Mouse (Mus musculus) kidney, adult 2 months (tissue): ENCODE results near the gene Samhd1. TPM values are rescaled to one million over a fixed set of nuclear protein-coding genes. Genes with fewer than 3 reads are reported as not detected.

ENCODE experiments used
- DNase-seq: peaks from one replicate; pipeline ENCODE4 v3.0.0; 2021
- H3K27ac ChIP-seq: fragments of 200-500 bp; 2 replicates; pipeline ENCODE4 v1.5.1; 2012; ENCODE audit warnings: low read depth, low read length, control low read depth, inconsistent platforms; ENCODE audit not compliant: insufficient read depth
- H3K27me3 ChIP-seq: fragments of 200-500 bp; replicated peaks from 2 replicates; pipeline ENCODE4 v1.6.1; 2012; ENCODE audit warnings: mild to moderate bottlenecking, moderate library complexity, low read length, inconsistent platforms; ENCODE audit not compliant: control insufficient read depth, insufficient read depth
- H3K36me3 ChIP-seq: fragments of 200-500 bp; 2 replicates; pipeline ENCODE4 v1.6.1; 2012; ENCODE audit warnings: mild to moderate bottlenecking, moderate library complexity, low read length, inconsistent platforms; ENCODE audit not compliant: control insufficient read depth, insufficient read depth
- H3K4me1 ChIP-seq: fragments of 200-500 bp; 2 replicates; pipeline ENCODE4 v1.6.1; 2011; ENCODE audit warnings: low read length; ENCODE audit not compliant: control insufficient read depth, insufficient read depth
- H3K4me3 ChIP-seq: fragments of 200-500 bp; 2 replicates; pipeline ENCODE4 v1.5.1; 2011; ENCODE audit warnings: mild to moderate bottlenecking, low read depth, low read length, control low read depth; ENCODE audit not compliant: insufficient read depth
- CTCF ChIP-seq: fragments of 200-500 bp; conservative IDR thresholded peaks from 2 replicates; pipeline ENCODE4 v1.5.1; 2011; ENCODE audit warnings: low read depth, mild to moderate bottlenecking, control low read depth, low read length, moderate library complexity, mixed read lengths; ENCODE audit not compliant: insufficient read depth, insufficient read length
- POLR2A ChIP-seq: fragments of 200-500 bp; IDR thresholded peaks from one replicate; pipeline ENCODE4 v1.6.1; 2011; ENCODE audit warnings: low read depth, low read length, control low read depth
- WGBS: fragments of 180-500 bp; shearing (Covaris S2); methylation state at CpG from one replicate; pipeline ENCODE4 v1.1.7; 2018; 5-methylcytosine and 5-hydroxymethylcytosine counted together
- polyA plus RNA-seq: library from polyadenylated mRNA; depleted of rRNA; stranded (reverse); fragments of >200 nt; gene quantifications from 2 replicates; pipeline ENCODE4 v1.2.3, GENCODE M21; 2012

Gene Samhd1
- polyA plus RNA-seq, 1 experiment = 23.5 TPM

DNA sequence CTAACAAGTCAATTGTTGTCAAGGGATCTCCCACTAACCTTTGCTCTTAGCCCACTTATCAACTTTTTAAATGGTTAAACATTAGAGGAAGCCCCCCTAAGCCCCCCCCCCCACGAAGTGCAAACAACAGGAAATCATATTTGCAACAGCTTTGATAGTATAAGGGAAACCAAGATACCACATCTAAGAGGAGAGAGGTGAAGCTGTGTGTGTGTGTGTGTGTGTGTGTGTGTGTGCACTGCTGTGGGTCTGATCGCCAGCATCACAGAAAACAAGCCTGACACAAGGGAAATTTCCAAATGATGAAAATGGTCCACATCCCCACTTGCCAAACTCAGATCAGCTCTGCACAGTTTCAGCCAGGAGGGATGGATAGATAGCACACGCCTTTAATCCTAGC lies 16.0 kb downstream of the Samhd1 start:
- Histone ChIP-seq H3K27ac (no peak overlapping the region), H3K36me3 (0 out of 2 replicates have a peak, but pooled peaks cover 1% of the 10 kb centered on the region), H3K27me3 (no peaks in the 10 kb centered on the region), H3K4me1 (no peaks in the 10 kb centered on the region), H3K4me3 (no peak overlapping the region)
- DNase-seq = no peak
- 58% methylated on average over 3 of the region's 3 CpGs for WGBS
- no peak for TF ChIP-seq POLR2A
- TF ChIP-seq CTCF = no peak

DNA sequence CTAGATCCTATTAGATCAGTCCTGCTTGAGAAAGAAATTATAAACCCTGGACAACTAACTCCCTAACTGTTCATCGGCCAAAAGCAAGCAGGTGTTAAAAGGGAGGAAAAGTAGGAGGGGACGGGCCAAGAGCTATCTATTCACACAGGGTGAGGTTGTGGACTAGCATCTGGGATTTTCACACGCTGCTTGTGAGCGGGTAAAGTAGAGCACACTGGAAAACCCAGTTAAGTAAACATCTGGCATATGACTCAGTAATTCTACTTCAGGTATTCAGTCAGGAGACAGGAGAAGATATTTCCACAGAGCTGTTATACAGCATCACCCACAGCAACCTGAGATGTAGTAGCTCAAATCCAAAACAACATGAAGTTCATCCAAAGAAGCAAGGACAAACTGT lies 16.5 kb downstream of the Samhd1 start:
- H3K4me1 ChIP-seq = no peaks in the 10 kb centered on the region
- H3K36me3 ChIP-seq = 0 out of 2 replicates have a peak, but pooled peaks cover 1% of the 10 kb centered on the region
- TF ChIP-seq POLR2A = no peak
- no peak overlapping the region for H3K4me3 ChIP-seq
- H3K27ac ChIP-seq = no peak overlapping the region
- 80% methylated on average over 4 of the region's 4 CpGs for WGBS
- no peak for DNase-seq
- H3K27me3 ChIP-seq = no peaks in the 10 kb centered on the region

DNA sequence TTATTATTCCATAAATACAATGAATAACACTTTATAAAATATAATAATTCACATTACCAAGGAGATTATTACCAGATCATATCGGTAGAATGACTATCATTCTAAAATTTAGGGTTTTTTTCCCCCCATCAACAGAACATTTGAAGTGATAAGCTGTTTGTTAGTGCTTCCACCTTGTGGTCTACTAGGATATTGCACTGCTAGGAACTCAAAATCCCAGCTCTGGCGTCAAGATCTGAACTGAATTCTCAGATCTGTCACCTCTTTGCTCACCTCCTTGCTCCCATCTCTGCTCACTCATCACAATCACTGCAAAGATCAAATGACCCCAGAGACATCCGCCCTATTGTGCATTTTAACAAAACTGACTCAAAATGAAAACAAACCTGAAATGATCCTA lies 18.1 kb downstream of the Samhd1 start:
- TF ChIP-seq POLR2A (no peak), CTCF (peak; percentile 22; the same call in 1 of the 2 replicates)

DNA sequence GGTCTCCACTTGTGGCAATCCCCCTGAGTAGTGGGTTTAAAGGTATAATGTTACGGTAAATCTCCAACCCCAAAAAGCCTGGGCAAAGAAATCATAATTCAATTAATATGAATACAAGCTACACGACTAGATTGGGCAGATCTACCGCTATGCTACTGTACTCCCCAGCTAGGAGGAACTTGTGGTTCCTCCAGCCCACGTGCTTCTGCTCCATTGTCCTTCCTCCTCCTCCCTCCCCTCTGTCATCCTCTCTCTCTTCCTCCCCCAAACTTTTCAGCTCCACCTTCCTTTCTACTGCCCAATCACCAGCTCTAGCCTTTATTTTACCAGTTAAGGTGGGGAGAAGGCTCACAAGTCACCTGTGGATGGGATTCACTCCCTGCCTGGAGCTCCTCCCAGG lies 26.8 kb downstream of the Samhd1 start:
- Histone ChIP-seq H3K36me3 (peaks cover 3% of the 10 kb centered on the region), H3K27ac (no peak overlapping the region), H3K4me3 (no peak overlapping the region), H3K27me3 (no peaks in the 10 kb centered on the region), H3K4me1 (0 out of 2 replicates have a peak, but pooled peaks cover 2% of the 10 kb centered on the region)
- WGBS = 80% methylated on average over 4 of the region's 4 CpGs
- TF ChIP-seq POLR2A (no peak), CTCF (no peak)
- DNase-seq = no peak

More for the DNA sequence above, 18.1 kb downstream of the Samhd1 start:
- Histone ChIP-seq H3K4me3 (no peak overlapping the region), H3K27me3 (no peaks in the 10 kb centered on the region), H3K27ac (no peak overlapping the region), H3K36me3 (0 out of 2 replicates have a peak, but pooled peaks cover 1% of the 10 kb centered on the region), H3K4me1 (no peaks in the 10 kb centered on the region)
- WGBS = 20% methylated on average over 3 of the region's 3 CpGs
- peak; percentile 23 for DNase-seq

DNA sequence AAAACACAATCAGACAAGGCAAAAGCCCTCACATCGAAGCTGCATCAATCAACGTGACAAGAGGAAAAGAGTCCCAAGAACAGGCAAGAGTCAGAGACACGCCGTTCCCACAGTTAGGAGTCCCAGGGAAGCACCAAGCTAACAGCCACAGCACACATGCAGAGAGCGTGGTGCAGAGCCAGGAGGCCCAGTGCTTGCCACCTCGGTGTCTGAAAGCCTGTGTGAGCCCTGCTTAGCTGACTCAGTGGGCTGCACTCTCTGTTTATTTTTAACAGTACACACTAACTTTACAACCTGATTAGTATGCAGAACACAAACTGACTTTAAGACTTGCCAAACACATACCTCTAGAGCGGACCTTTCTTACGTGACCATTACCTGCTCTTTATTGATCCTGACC lies 30.6 kb downstream of the Samhd1 start:
- Histone ChIP-seq H3K27ac (no peak overlapping the region), H3K27me3 (no peaks in the 10 kb centered on the region), H3K4me3 (no peak overlapping the region), H3K36me3 (peaks cover 3% of the 10 kb centered on the region), H3K4me1 (0 out of 2 replicates have a peak, but pooled peaks cover 2% of the 10 kb centered on the region)
- no peak for TF ChIP-seq CTCF
- no peak for TF ChIP-seq POLR2A
- 58% methylated on average over 8 of the region's 8 CpGs for WGBS
- DNase-seq = peak; percentile 28

DNA sequence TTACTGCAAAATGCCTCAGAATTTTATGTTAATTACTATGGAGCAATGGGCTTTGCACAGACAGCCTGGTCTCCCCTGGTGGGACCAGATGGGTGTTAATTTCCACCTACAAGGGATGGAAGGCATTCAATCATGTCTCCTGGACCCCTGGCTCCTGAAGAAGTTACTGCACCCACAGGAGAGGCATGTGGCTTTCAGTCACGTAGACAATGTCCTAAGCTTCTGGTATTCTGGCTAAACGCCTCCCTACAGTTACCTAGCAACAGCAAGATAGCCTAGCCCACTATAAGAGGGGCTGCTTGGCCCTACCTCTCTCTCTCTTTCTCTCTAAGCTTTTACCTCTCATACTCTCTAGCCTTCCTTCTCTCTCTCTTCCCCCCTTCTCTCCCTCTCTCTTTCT lies 32.8 kb downstream of the Samhd1 start:
- Histone ChIP-seq H3K27ac (no peak overlapping the region), H3K4me3 (no peak overlapping the region), H3K4me1 (0 out of 2 replicates have a peak, but pooled peaks cover 2% of the 10 kb centered on the region), H3K27me3 (no peaks in the 10 kb centered on the region), H3K36me3 (no peaks in the 10 kb centered on the region)
- DNase-seq = no peak
- WGBS = 76% methylated on average over 2 of the region's 2 CpGs
- no peak for TF ChIP-seq POLR2A
- TF ChIP-seq CTCF = no peak

DNA sequence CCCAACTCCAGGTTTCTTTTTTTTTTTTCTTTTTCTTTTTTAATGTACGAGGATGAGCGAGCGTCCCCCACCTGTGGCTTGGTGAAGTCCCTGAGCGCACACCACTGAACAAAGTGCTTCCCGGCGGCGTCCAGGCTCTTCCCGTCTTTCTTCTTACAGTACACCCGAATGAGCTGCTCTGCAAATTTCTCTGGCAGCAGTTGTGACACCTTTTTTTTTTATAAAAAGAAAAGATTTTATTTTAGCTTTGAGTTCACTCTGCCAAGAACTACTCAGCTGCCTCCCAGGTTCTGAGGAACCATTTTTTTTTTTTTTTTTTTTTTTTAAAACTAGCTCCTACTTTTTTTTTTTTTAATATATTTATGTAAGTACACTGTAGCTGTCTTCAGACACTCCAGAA lies 33.4 kb downstream of the Samhd1 start:
- H3K27me3 ChIP-seq = no peaks in the 10 kb centered on the region
- H3K4me1 ChIP-seq = 0 out of 2 replicates have a peak, but pooled peaks cover 2% of the 10 kb centered on the region
- TF ChIP-seq POLR2A (no peak), CTCF (no peak)
- no peaks in the 10 kb centered on the region for H3K36me3 ChIP-seq
- WGBS = 94% methylated on average over 9 of the region's 9 CpGs
- no peak overlapping the region for H3K27ac ChIP-seq
- no peak for DNase-seq
- H3K4me3 ChIP-seq = no peak overlapping the region

DNA sequence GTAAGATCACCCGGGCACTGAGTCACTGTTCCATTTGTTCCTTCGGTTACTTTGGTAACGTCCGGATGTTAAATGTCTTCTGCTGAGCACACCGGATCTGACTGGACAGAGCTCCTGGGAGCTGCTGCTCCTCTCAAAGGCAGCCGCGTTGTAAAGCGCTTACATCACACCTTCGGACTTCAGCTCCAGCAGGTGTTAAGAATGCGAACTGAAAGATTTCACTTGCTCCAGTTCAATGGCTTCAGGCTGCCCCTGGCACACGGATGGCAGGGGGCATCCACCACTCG lies 34.8 kb downstream of the Samhd1 start:
- Histone ChIP-seq H3K36me3 (no peaks in the 10 kb centered on the region), H3K4me3 (no peak overlapping the region), H3K27ac (no peak overlapping the region), H3K4me1 (0 out of 2 replicates have a peak, but pooled peaks cover 2% of the 10 kb centered on the region), H3K27me3 (no peaks in the 10 kb centered on the region)
- TF ChIP-seq POLR2A (no peak), CTCF (no peak)
- WGBS = 34% methylated on average over 12 of the region's 12 CpGs
- DNase-seq = no peak
